ENCODE assay signal across 16 mouse cellular contexts in genomic region chr9:80026581-80027021, GRCm38 (mm10). TPM values are rescaled to one million over a fixed set of nuclear protein-coding genes. Genes with fewer than 3 reads are reported as not detected.
DNase-seq lines count a peak whose midpoint lies in the region; ATAC-seq and TF ChIP-seq lines count a peak whose summit lies in the region.
"Had no signal": no experiment of that assay in that cellular context is flagged by ENCODE, and none has a peak within 500 bp of the region (broad histone marks: within the 10 kb centered on the region; RNA-seq: fewer than 3 reads in every experiment).

No protein-coding gene starts in this region.

- peak overlapping the region; percentile 35 for H3K27ac ChIP-seq in heart, postnatal 0 days (ENCODE audit: low read depth)
- H3K27ac ChIP-seq in liver, postnatal 0 days (ENCODE audit: low read depth), result no peak overlapping the region
- no peak overlapping the region for H3K27ac ChIP-seq in liver, embryonic 12.5 days
- H3K27ac ChIP-seq: embryonic facial prominence, embryonic 13.5 days; hindbrain, embryonic 13.5 days; left cerebral cortex, adult 2 months had no signal

- no peaks in the 10 kb centered on the region for H3K36me3 ChIP-seq in heart, postnatal 0 days (replicated peaks; ENCODE audit: control insufficient read depth, insufficient read depth, low read length)
- no peaks in the 10 kb centered on the region for H3K36me3 ChIP-seq in liver, postnatal 0 days (replicated peaks; ENCODE audit: insufficient read depth, low read length)
- H3K36me3 ChIP-seq in liver, embryonic 12.5 days, result no peaks in the 10 kb centered on the region
- no peaks in the 10 kb centered on the region for H3K36me3 ChIP-seq in myocyte (ENCODE audit: control insufficient read depth, insufficient read depth)
- H3K36me3 ChIP-seq: embryonic facial prominence, embryonic 13.5 days; G1E; hindbrain, embryonic 13.5 days had no signal

- H3K9ac ChIP-seq in heart, postnatal 0 days (replicated peaks; ENCODE audit: low read depth, low read length), result no peak overlapping the region
- no peak overlapping the region for H3K9ac ChIP-seq in liver, postnatal 0 days (replicated peaks)
- no peak overlapping the region for H3K9ac ChIP-seq in liver, embryonic 12.5 days
- H3K9ac ChIP-seq: embryonic facial prominence, embryonic 13.5 days; forebrain, postnatal 0 days; hindbrain, embryonic 13.5 days; lung, embryonic 14.5 days had no signal

- TF ChIP-seq CTCF in heart, postnatal 0 days (IDR thresholded peaks at IDR 0.05; ENCODE audit: low read depth), result no peak
- TF ChIP-seq CTCF in liver, postnatal 0 days (IDR thresholded peaks at IDR 0.05; ENCODE audit: low read depth), result no peak

- no peaks in the 10 kb centered on the region for H3K9me3 ChIP-seq in heart, postnatal 0 days (replicated peaks; ENCODE audit: control insufficient read depth, low read length)
- H3K9me3 ChIP-seq in liver, postnatal 0 days (ENCODE audit: low read length), result no peaks in the 10 kb centered on the region
- H3K9me3 ChIP-seq in liver, embryonic 12.5 days (replicated peaks), result no peaks in the 10 kb centered on the region
- H3K9me3 ChIP-seq: embryonic facial prominence, embryonic 13.5 days; hindbrain, embryonic 13.5 days had no signal

- no peak overlapping the region for H3K4me2 ChIP-seq in heart, postnatal 0 days (ENCODE audit: low read depth, low read length)
- no peak overlapping the region for H3K4me2 ChIP-seq in liver, postnatal 0 days (ENCODE audit: low read depth, low read length)
- H3K4me2 ChIP-seq in liver, embryonic 12.5 days, result no peak overlapping the region
- no peak overlapping the region for H3K4me2 ChIP-seq in myocyte (ENCODE audit: low read depth)
- H3K4me2 ChIP-seq: embryonic facial prominence, embryonic 13.5 days; hindbrain, embryonic 13.5 days; lung, embryonic 14.5 days had no signal

- peak; percentile 59 for ATAC-seq in heart, postnatal 0 days (ENCODE audit: insufficient read depth, low read depth)
- ATAC-seq in liver, postnatal 0 days, result peak; percentile 73
- ATAC-seq in liver, embryonic 12.5 days, result no peak
- ATAC-seq: forebrain, postnatal 0 days; intestine, embryonic 16.5 days had no signal

- H3K79me2 ChIP-seq in myocyte (ENCODE audit: control insufficient read depth, insufficient read depth), result no peaks in the 10 kb centered on the region

- no peak overlapping the region for H3ac ChIP-seq in myocyte (ENCODE audit: control insufficient read depth, insufficient read length)

- no peak for TF ChIP-seq POLR2A in myocyte (IDR thresholded peaks at IDR 0.05; ENCODE audit: insufficient read length, low read depth)

- TF ChIP-seq EP300 in heart, postnatal 0 days (IDR thresholded peaks at IDR 0.05; ENCODE audit: low read depth), result 0 out of 2 replicates have a peak, but pooled peaks have one; percentile 22
- TF ChIP-seq EP300 in liver, postnatal 0 days (IDR thresholded peaks at IDR 0.05; ENCODE audit: low read depth), result no peak

- WGBS in heart, postnatal 0 days, result 31% methylated on average over 6 of the region's 6 CpGs
- 54% methylated on average over 6 of the region's 6 CpGs for WGBS in liver, postnatal 0 days (ENCODE audit: insufficient replicate concordance)
- 63% methylated on average over 6 of the region's 6 CpGs for WGBS in liver, embryonic 12.5 days (ENCODE audit: insufficient replicate concordance)

- peak; percentile 2 for DNase-seq in embryo, embryonic 10 days (ENCODE audit: low spot score)
- no peak for DNase-seq in embryo, embryonic 9.5 days (ENCODE audit: extremely low spot score)
- DNase-seq in heart, postnatal 0 days (ENCODE audit: low spot score), result peak; percentile 48
- no peak for DNase-seq in heart, adult 9 months (ENCODE audit: low spot score in 2 of 2)
- no peak for DNase-seq in liver, postnatal 0 days
- DNase-seq in spleen, postnatal 4 days (ENCODE audit: low spot score in 2 of 2), result no peak

- peaks cover 12% of the 10 kb centered on the region for H3K4me1 ChIP-seq in heart, postnatal 0 days (ENCODE audit: control insufficient read depth, insufficient read depth)
- peaks cover 3% of the 10 kb centered on the region; the same call in 1 of the 2 replicates for H3K4me1 ChIP-seq in liver, postnatal 0 days (ENCODE audit: insufficient read depth)
- no peaks in the 10 kb centered on the region for H3K4me1 ChIP-seq in liver, embryonic 12.5 days
- H3K4me1 ChIP-seq: hindbrain, embryonic 13.5 days had no signal

- no peaks in the 10 kb centered on the region for H3K27me3 ChIP-seq in heart, postnatal 0 days (ENCODE audit: control insufficient read depth, insufficient read depth, low read length)
- H3K27me3 ChIP-seq in liver, postnatal 0 days (ENCODE audit: insufficient read depth, low read length), result no peaks in the 10 kb centered on the region
- no peaks in the 10 kb centered on the region for H3K27me3 ChIP-seq in liver, embryonic 12.5 days (replicated peaks)
- no peaks in the 10 kb centered on the region for H3K27me3 ChIP-seq in myocyte (ENCODE audit: control insufficient read depth, insufficient read depth, insufficient read length)
- H3K27me3 ChIP-seq: embryonic facial prominence, embryonic 13.5 days; hindbrain, embryonic 13.5 days had no signal

- H3K4me3 ChIP-seq in heart, postnatal 0 days (ENCODE audit: low read depth, low read length), result no peak overlapping the region
- H3K4me3 ChIP-seq in liver, postnatal 0 days (ENCODE audit: low read depth, low read length), result no peak overlapping the region
- H3K4me3 ChIP-seq in liver, embryonic 12.5 days, result no peak overlapping the region
- H3K4me3 ChIP-seq in myocyte, result no peak overlapping the region
- H3K4me3 ChIP-seq: embryonic facial prominence, embryonic 13.5 days; hindbrain, embryonic 13.5 days; left cerebral cortex, adult 2 months had no signal

TF ChIP-seq in myocyte, 11 proteins besides CTCF, POLR2A, EP300 and RAD21:
- no peak for TF ChIP-seq E2F4 (IDR thresholded peaks at IDR 0.05; ENCODE audit: insufficient read depth)
- no peak for TF ChIP-seq TCF12 (IDR thresholded peaks at IDR 0.05; ENCODE audit: insufficient read depth, poor library complexity, severe bottlenecking)
- TF ChIP-seq USF1 (IDR thresholded peaks at IDR 0.05; ENCODE audit: low read depth), result peak; percentile 20
- TF ChIP-seq MYOG (IDR thresholded peaks at IDR 0.05; ENCODE audit: control insufficient read depth in 1 of 3, insufficient read depth in 1 of 3, insufficient read length in 2 of 3, low read depth in 2 of 3), result no peak
- TF ChIP-seq SRF (IDR thresholded peaks at IDR 0.05; ENCODE audit: control insufficient read depth, insufficient read length, low read depth), result no peak
- TF ChIP-seq MAX (IDR thresholded peaks at IDR 0.05; ENCODE audit: low read depth), result no peak
TF ChIP-seq in myocyte: peak in this region for 1.

RNA-seq across cellular contexts. Expression of gene Filip1, which starts 13.9 kb away (rescaled TPM):
- total RNA-seq in heart, postnatal 0 days (2014; rRNA removed; ENCODE audit: low replicate concordance), result 27.4 and 52.3 TPM in 2 replicates
- 31.6 and 39.0 TPM in 2 replicates for polyA plus RNA-seq in heart, postnatal 0 days (2015; fragmentation: Nextera tagmentation; extraction: Ambion mirVana)
- 0.99 and 1.2 TPM in 2 replicates for polyA plus RNA-seq in liver, postnatal 0 days (2015; fragmentation: Nextera tagmentation; extraction: Ambion mirVana)
- 0.94 and 1.2 TPM in 2 replicates for polyA plus RNA-seq in liver, embryonic 12.5 days (2016; fragmentation: Nextera tagmentation; extraction: Ambion mirVana)
- 7.0 TPM for polyA plus RNA-seq in myocyte (2012; fragmentation: generic; extraction: Trizol)
- total RNA-seq: megakaryocyte-erythroid progenitor cell, adult 5-6 weeks had no signal
- polyA plus RNA-seq: G1E had no signal

RNA-seq across cellular contexts. Expression of gene Senp6, which starts 40.1 kb away (rescaled TPM):
- total RNA-seq in heart, postnatal 0 days (2014; rRNA removed; ENCODE audit: low replicate concordance), result 54.1 and 80.4 TPM in 2 replicates
- polyA plus RNA-seq in heart, postnatal 0 days (2015; fragmentation: Nextera tagmentation; extraction: Ambion mirVana), result 26.1 and 28.9 TPM in 2 replicates
- polyA plus RNA-seq in liver, postnatal 0 days (2015; fragmentation: Nextera tagmentation; extraction: Ambion mirVana), result 15.7 and 16.2 TPM in 2 replicates
- polyA plus RNA-seq in liver, embryonic 12.5 days (2016; fragmentation: Nextera tagmentation; extraction: Ambion mirVana), result 29.8 and 30.7 TPM in 2 replicates
- 24.9 TPM for polyA plus RNA-seq in myocyte (2012; fragmentation: generic; extraction: Trizol)

Comparison
In these comparisons a context has a peak if more than half of its experiments do, and no peak if none do; other contexts are left out.
1. DNase-seq: peak in embryo, embryonic 10 days (single experiment) and heart, postnatal 0 days (single experiment); none in embryo, embryonic 9.5 days (single experiment), heart, adult 9 months (0 of 2), liver, postnatal 0 days (single experiment) and spleen, postnatal 4 days (0 of 2).